Mouse (Mus musculus) myocyte (in vitro differentiated cells): ENCODE results near the gene AI593442.

Experiments used
- CEBPB ChIP-seq: IDR thresholded peaks from 2 replicates; pipeline ENCODE4 v1.6.1; 2011; ENCODE audit warnings: mild to moderate bottlenecking, moderate library complexity; ENCODE audit not compliant: poor library complexity, insufficient read depth, severe bottlenecking
- E2F4 ChIP-seq: IDR thresholded peaks from one replicate; pipeline ENCODE4 v1.6.1; 2011; ENCODE audit warnings: mild to moderate bottlenecking, control low read depth, moderate library complexity; ENCODE audit not compliant: insufficient read depth
- MAX ChIP-seq: IDR thresholded peaks from one replicate; pipeline ENCODE4 v1.6.1; 2011; ENCODE audit warnings: low read depth, mild to moderate bottlenecking, control low read depth
- MYOG ChIP-seq, 3 experiments: IDR thresholded peaks; one replicate each; pipeline ENCODE4 v1.6.1; 2011; ENCODE audit warnings: control low read depth in 2 of 3, low read depth in 2 of 3, mild to moderate bottlenecking in 2 of 3; ENCODE audit not compliant: insufficient read length in 2 of 3, control insufficient read depth in 1 of 3, insufficient read depth in 1 of 3
- POLR2A ChIP-seq: IDR thresholded peaks from one replicate; pipeline ENCODE4 v1.6.1; 2011; ENCODE audit warnings: low read depth, mild to moderate bottlenecking, control low read depth, moderate library complexity; ENCODE audit not compliant: insufficient read length
- POLR2AphosphoS2 ChIP-seq: IDR thresholded peaks from one replicate; pipeline ENCODE4 v1.6.1; 2011; ENCODE audit warnings: low read depth, control low read depth; ENCODE audit not compliant: insufficient read length
- TCF12 ChIP-seq: IDR thresholded peaks from one replicate; pipeline ENCODE4 v1.6.1; 2011; ENCODE audit warnings: mild to moderate bottlenecking, control low read depth; ENCODE audit not compliant: poor library complexity, insufficient read depth, severe bottlenecking
- TCF3 ChIP-seq: IDR thresholded peaks from one replicate; pipeline ENCODE4 v1.6.1; 2011; ENCODE audit warnings: low read depth, control low read depth; ENCODE audit not compliant: insufficient read length
- USF1 ChIP-seq: IDR thresholded peaks from one replicate; pipeline ENCODE4 v1.6.1; 2011; ENCODE audit warnings: low read depth, mild to moderate bottlenecking, control low read depth, moderate library complexity

DNA sequence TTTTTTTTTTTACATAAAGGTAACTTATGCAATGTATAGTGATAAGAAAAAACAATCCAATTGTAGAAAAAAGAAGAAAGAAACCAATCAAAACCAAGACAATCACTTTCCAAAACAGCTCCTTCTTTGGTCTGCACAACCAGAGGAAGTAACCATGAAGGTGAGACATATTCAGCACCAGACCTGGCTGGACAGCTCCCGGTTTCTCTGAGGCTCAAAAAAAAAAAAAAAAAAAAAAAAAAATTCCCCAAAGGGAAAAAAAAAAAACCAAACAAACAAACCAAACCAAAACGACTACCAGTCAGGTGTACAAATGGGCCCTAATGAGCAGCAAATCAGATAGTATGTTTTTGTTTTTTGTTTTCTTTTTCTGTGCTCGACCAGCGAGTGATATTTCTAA lies 3.0 kb downstream of the AI593442 start:
- TF ChIP-seq TCF12 (no peak), MAX (no peak), E2F4 (no peak), POLR2A (no peak), USF1 (no peak), POLR2AphosphoS2 (no peak), CEBPB (no peak), TCF3 (no peak), MYOG (IDR thresholded peaks at IDR 0.05; ENCODE audit: control insufficient read depth in 1 of 3, insufficient read depth in 1 of 3, insufficient read length in 2 of 3, low read depth in 2 of 3) (no peak)
